Mouse (Mus musculus) myocyte (in vitro differentiated cells): ENCODE results near the gene Atp6v1g2. TPM values are rescaled to one million over a fixed set of nuclear protein-coding genes. Genes with fewer than 3 reads are reported as not detected.

ENCODE experiments used
- H3K27me3 ChIP-seq: one replicate; pipeline ENCODE4 v1.6.1; 2011; ENCODE audit not compliant: control insufficient read depth, insufficient read depth, insufficient read length
- H3K36me3 ChIP-seq: one replicate; pipeline ENCODE4 v1.6.1; 2011; ENCODE audit not compliant: control insufficient read depth, insufficient read depth
- H3K4me2 ChIP-seq: one replicate; pipeline ENCODE4 v1.6.1; 2011; ENCODE audit warnings: low read depth, control low read depth
- H3K4me3 ChIP-seq: one replicate; pipeline ENCODE4 v1.5.1; 2011; ENCODE audit warnings: mild to moderate bottlenecking, control low read depth, moderate library complexity
- H3K79me2 ChIP-seq: one replicate; pipeline ENCODE4 v1.6.1; 2011; ENCODE audit not compliant: control insufficient read depth, insufficient read depth
- H3ac ChIP-seq: one replicate; pipeline ENCODE4 v1.6.1; 2011; ENCODE audit not compliant: control insufficient read depth, insufficient read length
- CEBPB ChIP-seq: IDR thresholded peaks from 2 replicates; pipeline ENCODE4 v1.6.1; 2011; ENCODE audit warnings: mild to moderate bottlenecking, moderate library complexity; ENCODE audit not compliant: poor library complexity, insufficient read depth, severe bottlenecking
- E2F4 ChIP-seq: IDR thresholded peaks from one replicate; pipeline ENCODE4 v1.6.1; 2011; ENCODE audit warnings: mild to moderate bottlenecking, control low read depth, moderate library complexity; ENCODE audit not compliant: insufficient read depth
- MAX ChIP-seq: IDR thresholded peaks from one replicate; pipeline ENCODE4 v1.6.1; 2011; ENCODE audit warnings: low read depth, mild to moderate bottlenecking, control low read depth
- MYOD1 ChIP-seq, 3 experiments: IDR thresholded peaks; one replicate each; pipeline ENCODE4 v1.6.1; 2011; ENCODE audit warnings: control low read depth in 2 of 3, low read depth in 2 of 3, mild to moderate bottlenecking in 2 of 3, moderate library complexity in 1 of 3; ENCODE audit not compliant: insufficient read length in 2 of 3, control insufficient read depth in 1 of 3
- MYOG ChIP-seq, 3 experiments: IDR thresholded peaks; one replicate each; pipeline ENCODE4 v1.6.1; 2011; ENCODE audit warnings: control low read depth in 2 of 3, low read depth in 2 of 3, mild to moderate bottlenecking in 2 of 3; ENCODE audit not compliant: insufficient read length in 2 of 3, control insufficient read depth in 1 of 3, insufficient read depth in 1 of 3
- POLR2A ChIP-seq: IDR thresholded peaks from one replicate; pipeline ENCODE4 v1.6.1; 2011; ENCODE audit warnings: low read depth, mild to moderate bottlenecking, control low read depth, moderate library complexity; ENCODE audit not compliant: insufficient read length
- POLR2AphosphoS2 ChIP-seq: IDR thresholded peaks from one replicate; pipeline ENCODE4 v1.6.1; 2011; ENCODE audit warnings: low read depth, control low read depth; ENCODE audit not compliant: insufficient read length
- REST ChIP-seq: IDR thresholded peaks from one replicate; pipeline ENCODE4 v1.6.1; 2011; ENCODE audit warnings: mild to moderate bottlenecking, control low read depth, moderate library complexity; ENCODE audit not compliant: insufficient read depth, insufficient read length
- SRF ChIP-seq: IDR thresholded peaks from one replicate; pipeline ENCODE4 v1.6.1; 2011; ENCODE audit warnings: low read depth; ENCODE audit not compliant: control insufficient read depth, insufficient read length
- TCF12 ChIP-seq: IDR thresholded peaks from one replicate; pipeline ENCODE4 v1.6.1; 2011; ENCODE audit warnings: mild to moderate bottlenecking, control low read depth; ENCODE audit not compliant: poor library complexity, insufficient read depth, severe bottlenecking
- TCF3 ChIP-seq: IDR thresholded peaks from one replicate; pipeline ENCODE4 v1.6.1; 2011; ENCODE audit warnings: low read depth, control low read depth; ENCODE audit not compliant: insufficient read length
- USF1 ChIP-seq: IDR thresholded peaks from one replicate; pipeline ENCODE4 v1.6.1; 2011; ENCODE audit warnings: low read depth, mild to moderate bottlenecking, control low read depth, moderate library complexity
- polyA plus RNA-seq: library from polyadenylated mRNA; unstranded; fragments of >200 nt; fragmentation: generic; extraction: Trizol; gene quantifications from one replicate; pipeline ENCODE4 v1.2.1, GENCODE M21; 2012; ENCODE audit warnings: missing spikeins

Gene Atp6v1g2
- polyA plus RNA-seq, 1 experiment = 2.0 TPM

DNA sequence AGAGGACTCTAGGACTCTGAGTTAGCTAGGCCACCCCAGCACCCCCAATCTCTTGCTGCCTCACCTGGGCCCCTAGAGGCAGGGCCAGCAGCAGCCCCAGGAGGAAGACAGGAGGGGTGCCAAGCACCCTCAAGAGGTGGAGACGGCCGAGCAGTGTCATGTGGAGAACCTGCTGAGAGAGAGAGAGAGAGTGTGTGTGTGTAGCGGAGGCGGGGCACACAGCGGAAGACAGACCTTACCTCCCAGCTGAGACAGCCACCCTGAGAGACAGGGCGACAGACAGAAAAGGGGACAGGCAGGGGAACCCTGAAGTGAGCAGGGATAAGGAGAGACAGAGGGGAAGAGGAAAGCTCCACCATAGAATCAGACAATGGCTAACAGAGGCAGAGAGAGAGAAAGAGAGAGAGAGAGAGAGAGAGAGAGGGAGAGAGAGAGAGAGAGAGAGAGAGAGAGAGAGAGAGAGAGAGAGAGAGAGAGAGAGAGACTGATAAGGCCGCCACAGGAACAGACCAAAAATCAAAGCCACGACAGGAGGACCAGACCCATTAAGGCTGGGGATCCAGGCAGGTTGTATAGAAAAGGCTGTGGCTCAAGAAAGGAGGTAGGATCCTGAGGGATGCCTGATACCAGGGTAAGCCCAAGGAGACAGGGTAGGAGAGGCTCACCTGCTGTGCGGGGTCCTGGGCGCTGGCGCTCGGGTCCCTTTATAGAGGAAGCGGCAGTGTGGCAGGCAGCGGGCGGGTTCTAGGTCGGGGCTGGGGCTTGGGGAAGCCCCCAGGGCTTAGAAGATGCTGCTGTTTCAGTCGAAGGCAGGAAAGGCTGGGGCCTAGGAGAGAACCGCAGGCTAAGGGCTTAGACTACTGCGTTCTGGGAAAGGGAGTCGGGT is 28.7 kb upstream of the Atp6v1g2 start, which contains the start of gene Lta:
Gene Lta, minus strand, starts transcription at position 858 of the 886 bp plus-strand sequence.
- Histone ChIP-seq H3ac (no peak within 1 kb of the TSS), H3K36me3 (no peaks in the 10 kb centered on the region), H3K27me3 (no peaks in the 10 kb centered on the region), H3K79me2 (no peaks in the 10 kb centered on the region), H3K4me2 (no peak within 1 kb of the TSS), H3K4me3 (no peak within 1 kb of the TSS)
- TF ChIP-seq MYOG (IDR thresholded peaks at IDR 0.05; ENCODE audit: control insufficient read depth in 1 of 3, insufficient read depth in 1 of 3, insufficient read length in 2 of 3, low read depth in 2 of 3) = no peak
- TF ChIP-seq MYOD1 (IDR thresholded peaks at IDR 0.05; ENCODE audit: control insufficient read depth in 1 of 3, insufficient read length in 2 of 3, low read depth in 2 of 3) = no peak

DNA sequence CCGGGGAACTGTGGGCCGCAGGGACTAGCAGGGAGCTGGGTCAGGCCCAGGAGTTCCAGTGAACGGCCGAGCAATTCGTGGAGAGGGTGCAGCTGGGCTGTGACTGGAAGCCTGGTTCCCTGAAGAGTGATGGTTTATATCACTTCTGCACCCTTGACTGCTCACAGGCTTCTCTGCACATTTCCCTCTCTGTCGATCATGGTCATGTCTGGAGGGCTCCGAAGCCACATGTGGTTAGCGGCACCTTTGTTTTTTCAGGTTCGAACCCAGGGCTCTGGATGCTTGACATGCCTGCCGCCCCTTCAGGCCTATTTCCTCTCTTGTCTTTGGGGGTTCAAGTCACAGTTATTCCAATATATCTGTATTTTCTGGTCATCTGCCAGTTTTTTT is 28.1 kb upstream of the Atp6v1g2 start:
- no peak for TF ChIP-seq MYOD1 (IDR thresholded peaks at IDR 0.05; ENCODE audit: control insufficient read depth in 1 of 3, insufficient read length in 2 of 3, low read depth in 2 of 3)
- TF ChIP-seq E2F4 = no peak
- H3K36me3 ChIP-seq = no peaks in the 10 kb centered on the region
- no peak overlapping the region for H3K4me3 ChIP-seq
- no peaks in the 10 kb centered on the region for H3K79me2 ChIP-seq
- H3K4me2 ChIP-seq = no peak overlapping the region
- no peaks in the 10 kb centered on the region for H3K27me3 ChIP-seq
- H3ac ChIP-seq = no peak overlapping the region

DNA sequence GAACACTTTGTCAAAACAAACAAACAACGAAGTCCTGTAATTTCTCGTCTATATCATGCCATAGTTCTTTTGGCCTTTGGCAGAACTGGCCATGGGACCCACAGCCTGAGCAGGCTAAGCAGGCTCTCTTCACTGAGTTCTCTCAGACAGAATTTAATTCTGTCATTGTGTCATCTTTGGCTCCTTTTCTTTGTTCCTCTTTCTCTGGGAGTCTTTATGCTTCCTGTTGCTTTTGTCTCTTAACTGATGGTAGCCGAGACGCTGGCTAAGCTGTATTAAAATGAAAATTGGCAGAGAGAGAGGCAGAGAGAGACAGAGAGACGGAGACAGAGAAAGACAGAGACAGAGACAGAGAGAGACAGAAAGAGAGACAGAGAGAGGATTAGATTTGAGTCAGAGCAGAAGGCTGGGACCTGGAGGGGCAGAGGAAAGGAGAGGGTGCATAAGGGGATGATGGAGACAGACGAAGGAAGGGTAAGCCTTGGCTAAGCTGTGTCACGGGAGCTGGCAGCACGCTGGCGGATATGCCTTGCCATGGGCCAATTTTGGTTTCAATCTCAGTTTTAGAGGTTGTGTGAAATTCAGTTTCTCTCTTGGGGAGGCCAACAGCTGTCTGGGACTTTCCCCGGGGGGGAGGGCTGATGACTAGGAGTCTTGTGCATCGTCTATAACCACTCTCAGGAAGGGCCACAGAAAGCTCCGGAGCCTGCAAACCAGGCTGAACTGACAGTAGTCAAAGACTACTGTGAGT is 23.5 kb upstream of the Atp6v1g2 start:
- TF ChIP-seq TCF12 (no peak), SRF (no peak), USF1 (no peak), E2F4 (no peak), REST (no peak), POLR2A (no peak), MYOG (IDR thresholded peaks at IDR 0.05; ENCODE audit: control insufficient read depth in 1 of 3, insufficient read depth in 1 of 3, insufficient read length in 2 of 3, low read depth in 2 of 3) (no peak), CEBPB (no peak), TCF3 (no peak), POLR2AphosphoS2 (no peak), MYOD1 (IDR thresholded peaks at IDR 0.05; ENCODE audit: control insufficient read depth in 1 of 3, insufficient read length in 2 of 3, low read depth in 2 of 3) (no peak), MAX (no peak)
- H3ac ChIP-seq = no peak overlapping the region
- H3K79me2 ChIP-seq = no peaks in the 10 kb centered on the region
- H3K36me3 ChIP-seq = no peaks in the 10 kb centered on the region
- no peak overlapping the region for H3K4me3 ChIP-seq
- no peak overlapping the region for H3K4me2 ChIP-seq
- H3K27me3 ChIP-seq = no peaks in the 10 kb centered on the region

DNA sequence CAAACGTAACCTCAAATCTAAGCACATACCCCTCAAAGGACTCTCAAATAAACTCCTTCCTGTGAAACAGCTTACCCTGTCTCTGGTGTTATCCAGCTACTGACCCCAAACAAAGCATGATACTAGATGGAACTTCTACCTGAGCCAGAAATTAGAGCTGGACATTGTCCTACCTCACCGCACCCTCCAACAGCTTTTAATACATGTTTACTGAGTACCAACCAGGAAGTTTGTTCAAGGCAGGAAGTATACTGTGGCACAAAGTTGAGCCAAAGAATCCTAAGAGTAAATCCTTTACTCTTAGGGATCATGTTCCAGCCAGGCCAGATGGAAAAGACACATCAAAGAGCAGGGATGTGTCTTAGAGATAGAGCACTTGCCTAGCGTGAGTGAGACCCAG is 22.9 kb upstream of the Atp6v1g2 start:
- Histone ChIP-seq H3K36me3 (no peaks in the 10 kb centered on the region), H3K4me2 (no peak overlapping the region), H3ac (no peak overlapping the region), H3K4me3 (no peak overlapping the region), H3K79me2 (no peaks in the 10 kb centered on the region), H3K27me3 (no peaks in the 10 kb centered on the region)
- TF ChIP-seq TCF3 = no peak

DNA sequence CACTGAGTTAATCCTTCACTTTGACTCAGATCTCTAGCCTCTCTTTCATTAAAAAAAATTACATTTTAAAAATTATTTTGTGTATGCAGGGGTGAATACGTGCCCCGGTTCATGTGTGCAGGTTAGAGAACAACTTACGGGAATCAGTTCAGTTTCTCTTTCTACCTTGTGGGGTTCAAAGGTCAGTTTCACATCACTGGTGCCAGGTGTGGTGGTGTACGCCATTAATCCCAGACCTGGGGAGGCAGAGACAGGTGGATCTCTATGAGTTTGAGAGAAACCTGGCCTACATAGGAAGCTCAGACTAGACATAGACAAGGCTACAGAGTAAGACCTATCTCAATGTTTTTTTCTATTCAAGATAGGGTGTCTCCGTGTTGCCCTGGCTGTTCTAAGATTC is 20.4 kb upstream of the Atp6v1g2 start:
- TF ChIP-seq USF1 (no peak), SRF (no peak), POLR2A (no peak), POLR2AphosphoS2 (no peak), MYOD1 (IDR thresholded peaks at IDR 0.05; ENCODE audit: control insufficient read depth in 1 of 3, insufficient read length in 2 of 3, low read depth in 2 of 3) (no peak), TCF12 (no peak), E2F4 (no peak), MAX (no peak), TCF3 (no peak), REST (no peak), MYOG (IDR thresholded peaks at IDR 0.05; ENCODE audit: control insufficient read depth in 1 of 3, insufficient read depth in 1 of 3, insufficient read length in 2 of 3, low read depth in 2 of 3) (no peak), CEBPB (no peak)
- Histone ChIP-seq H3K79me2 (no peaks in the 10 kb centered on the region), H3K36me3 (no peaks in the 10 kb centered on the region), H3K4me3 (no peak overlapping the region), H3ac (no peak overlapping the region), H3K4me2 (no peak overlapping the region), H3K27me3 (no peaks in the 10 kb centered on the region)
